Mouse (Mus musculus): ENCODE measurements around the gene Serpine3. TPM values are rescaled to one million over a fixed set of nuclear protein-coding genes. Genes with fewer than 3 reads are reported as not detected.

Serpine3 gene
- total RNA-seq, 2 experiments from 2014 or later = not detected

DNA sequence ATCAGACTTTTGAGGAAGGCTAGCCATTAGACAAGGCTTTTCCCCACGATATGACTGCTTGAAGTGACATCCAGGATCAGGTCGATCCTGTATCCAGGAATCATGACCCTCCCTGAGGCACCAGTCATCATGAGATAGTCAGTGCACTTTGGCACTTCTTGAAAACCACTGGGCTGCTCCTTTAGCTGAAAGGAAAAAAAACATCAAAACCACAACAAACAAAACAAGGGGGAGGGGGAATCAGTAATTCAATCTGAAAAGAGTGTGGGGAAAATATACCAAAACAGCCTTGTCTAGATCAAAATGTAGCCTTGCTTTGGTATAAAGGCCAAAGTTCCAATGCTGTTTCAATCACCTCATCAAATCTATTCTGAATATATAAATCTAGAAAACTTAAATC is 70.2 kb downstream of the Serpine3 start:
- no peak for ATAC-seq (replicated peaks; ENCODE audit: poor library complexity, severe bottlenecking)

GRCm38 (mm10) chr14:62735646-62736045 is 72.2 kb downstream of the Serpine3 start:
- no peak for ATAC-seq (replicated peaks; ENCODE audit: poor library complexity, severe bottlenecking)

Other genes starting within 250 kb of the Serpine3 start
- not detected in 2 replicates for gene Gucy1b2, start 207.4 kb upstream of the Serpine3 start, total RNA-seq (2014; fragmentation: Nextera tagmentation)
- not detected in 2 replicates for gene Gucy1b2, start 207.4 kb upstream of the Serpine3 start, total RNA-seq (2017)
- not detected in 2 replicates for gene Fam124a, start 107.9 kb upstream of the Serpine3 start, total RNA-seq (2014; fragmentation: Nextera tagmentation)
- gene Fam124a, start 107.9 kb upstream of the Serpine3 start, total RNA-seq (2017) = not detected in 2 replicates
- not detected in 2 replicates for gene Gm4131, start 96.7 kb upstream of the Serpine3 start, total RNA-seq (2014; fragmentation: Nextera tagmentation)
- not detected in 2 replicates for gene Gm4131, start 96.7 kb upstream of the Serpine3 start, total RNA-seq (2017)
- 32.1 and 38.8 TPM in 2 replicates for gene Ints6, start 97.5 kb downstream of the Serpine3 start, total RNA-seq (2014; fragmentation: Nextera tagmentation)
- 62.6 and 110 TPM in 2 replicates for gene Ints6, start 97.5 kb downstream of the Serpine3 start, total RNA-seq (2017)
- gene Wdfy2, start 174.0 kb downstream of the Serpine3 start, total RNA-seq (2014; fragmentation: Nextera tagmentation) = 18.9 and 21.0 TPM in 2 replicates
- 23.7 and 25.3 TPM in 2 replicates for gene Wdfy2, start 174.0 kb downstream of the Serpine3 start, total RNA-seq (2017)